Mouse (Mus musculus) forebrain, embryonic 14.5 days (tissue): ENCODE data around the gene 5730596B20Rik. TPM values are rescaled to one million over a fixed set of nuclear protein-coding genes. Genes with fewer than 3 reads are reported as not detected.

ENCODE experiments used
- ATAC-seq: fragments of 200-750 bp; cut with Nextera tagmentation; 2 replicates; pipeline ENCODE4 v1.8.0; 2017; ENCODE audit warnings: mild to moderate bottlenecking, moderate library complexity
- DNase-seq: peaks from one replicate; pipeline ENCODE4 v3.0.0-alpha.2; 2015; ENCODE audit warnings: low spot score
- H3K27ac ChIP-seq: fragments of 300-500 bp; sonication (generic); 2 replicates; pipeline ENCODE4 v1.5.1; 2014; ENCODE audit warnings: low read depth, mild to moderate bottlenecking, control low read depth, low read length, moderate library complexity
- H3K27me3 ChIP-seq: fragments of 300-500 bp; sonication (generic); replicated peaks from 2 replicates; pipeline ENCODE4 v1.6.1; 2014; ENCODE audit warnings: low read length, control low read depth, mixed read lengths; ENCODE audit not compliant: control insufficient read depth, insufficient read depth
- H3K36me3 ChIP-seq: fragments of 300-500 bp; sonication (generic); 2 replicates; pipeline ENCODE4 v1.6.1; 2014; ENCODE audit warnings: low read length, control low read depth; ENCODE audit not compliant: control insufficient read depth, insufficient read depth
- H3K4me1 ChIP-seq: fragments of 300-500 bp; sonication (generic); 2 replicates; pipeline ENCODE4 v1.6.1; 2014; ENCODE audit warnings: antibody characterized with exemption, low read length, control low read depth; ENCODE audit not compliant: control insufficient read depth, insufficient read depth
- H3K4me2 ChIP-seq: fragments of 300-500 bp; sonication (generic); 2 replicates; pipeline ENCODE4 v1.6.1; 2014; ENCODE audit warnings: mild to moderate bottlenecking, control low read depth, low read length
- H3K4me3 ChIP-seq: fragments of 300-500 bp; sonication (generic); 2 replicates; pipeline ENCODE4 v1.5.1; 2014; ENCODE audit warnings: low read depth, low read length, control low read depth
- H3K9ac ChIP-seq: fragments of 300-500 bp; sonication (generic); 2 replicates; pipeline ENCODE4 v1.6.1; 2014; ENCODE audit warnings: mild to moderate bottlenecking, low read length, control low read depth, moderate library complexity
- H3K9me3 ChIP-seq: fragments of 300-500 bp; sonication (generic); replicated peaks from 2 replicates; pipeline ENCODE4 v1.6.1; 2016; ENCODE audit warnings: low read length, control low read depth, mixed read lengths; ENCODE audit not compliant: control insufficient read depth
- WGBS: fragments of 180-500 bp; shearing (Covaris S2); extraction: QIAGEN DNeasy Blood & Tissue Kit; methylation state at CpG from one replicate; pipeline ENCODE4 v1.1.7; 2014; 5-methylcytosine and 5-hydroxymethylcytosine counted together
- polyA plus RNA-seq: library from polyadenylated mRNA; unstranded; fragments of >200 nt; fragmentation: Nextera tagmentation; extraction: Ambion mirVana; gene quantifications from 2 replicates; pipeline ENCODE4 v1.2.1, GENCODE M21; 2014

5730596B20Rik gene
- polyA plus RNA-seq, 1 experiment from 2014 or later, result not detected

- H3K27me3 ChIP-seq, result peaks cover 100% of the 10 kb centered on the region
- WGBS, result under 1% methylated on average over 46 of the region's 46 CpGs
- H3K4me1 ChIP-seq, result peaks cover 9% of the 10 kb centered on the region
- no peaks in the 10 kb centered on the region for H3K36me3 ChIP-seq
- no peaks in the 10 kb centered on the region for H3K9me3 ChIP-seq
- H3K9ac ChIP-seq, result peak within 1 kb of the TSS; percentile 41; the same call in 1 of the 2 replicates
- H3K27ac ChIP-seq, result no peak within 1 kb of the TSS
- H3K4me2 ChIP-seq, result peak within 1 kb of the TSS; percentile 68
- peak within 1 kb of the TSS; percentile 37 for H3K4me3 ChIP-seq
- DNase-seq, result peak; percentile 87
- ATAC-seq, result peak; percentile 64
Observed at GRCm38 (mm10) chr6:52221337-52221992, 44.2 kb downstream of the 5730596B20Rik start, which contains the start of gene Hoxa7. Gene Hoxa7 (minus strand): TSS chr6:52221854.

- Histone ChIP-seq H3K9me3 (no peaks in the 10 kb centered on the region), H3K27ac (no peak overlapping the region), H3K4me2 (peak overlapping the region; percentile 68), H3K27me3 (peaks cover 100% of the 10 kb centered on the region), H3K4me1 (peaks cover 6% of the 10 kb centered on the region), H3K4me3 (no peak overlapping the region), H3K9ac (no peak overlapping the region), H3K36me3 (no peaks in the 10 kb centered on the region)
- WGBS, result 4% methylated on average over 21 of the region's 21 CpGs
- DNase-seq, result no peak
- ATAC-seq, result 0 out of 2 replicates have a peak, but pooled peaks have one; percentile 15
Observed at GRCm38 (mm10) chr6:52221993-52222685, 44.8 kb downstream of the 5730596B20Rik start.

GRCm38 (mm10) chr6:52222729-52223128 is 45.4 kb downstream of the 5730596B20Rik start:
- H3K27me3 ChIP-seq, result peaks cover 100% of the 10 kb centered on the region
- H3K4me1 ChIP-seq, result peaks cover 2% of the 10 kb centered on the region; the same call in 1 of the 2 replicates
- ATAC-seq (no peak), DNase-seq (no peak)
- no peaks in the 10 kb centered on the region for H3K36me3 ChIP-seq
- H3K9me3 ChIP-seq, result no peaks in the 10 kb centered on the region
- H3K4me3 ChIP-seq, result no peak overlapping the region
- WGBS, result 9% methylated on average over 13 of the region's 13 CpGs
- H3K9ac ChIP-seq, result no peak overlapping the region
- no peak overlapping the region for H3K4me2 ChIP-seq
- H3K27ac ChIP-seq, result no peak overlapping the region

- no peak overlapping the region for H3K4me2 ChIP-seq
- H3K9ac ChIP-seq, result no peak overlapping the region
- H3K9me3 ChIP-seq, result no peaks in the 10 kb centered on the region
- ATAC-seq (no peak), DNase-seq (no peak)
- 1% methylated on average over 24 of the region's 24 CpGs for WGBS
- H3K36me3 ChIP-seq, result no peaks in the 10 kb centered on the region
- H3K4me3 ChIP-seq, result no peak overlapping the region
- H3K4me1 ChIP-seq, result peaks cover 2% of the 10 kb centered on the region; the same call in 1 of the 2 replicates
- H3K27ac ChIP-seq, result no peak overlapping the region
- peaks cover 99% of the 10 kb centered on the region for H3K27me3 ChIP-seq
Observed at GRCm38 (mm10) chr6:52223939-52224760, 46.9 kb downstream of the 5730596B20Rik start.

GRCm38 (mm10) chr6:52224895-52225611 is 47.8 kb downstream of the 5730596B20Rik start:
- no peak overlapping the region for H3K9ac ChIP-seq
- H3K27me3 ChIP-seq, result peaks cover 99% of the 10 kb centered on the region
- DNase-seq, result no peak
- H3K9me3 ChIP-seq, result no peaks in the 10 kb centered on the region
- ATAC-seq, result no peak
- peaks cover 2% of the 10 kb centered on the region; the same call in 1 of the 2 replicates for H3K4me1 ChIP-seq
- H3K36me3 ChIP-seq, result no peaks in the 10 kb centered on the region
- H3K4me3 ChIP-seq, result no peak overlapping the region
- H3K4me2 ChIP-seq, result no peak overlapping the region
- no peak overlapping the region for H3K27ac ChIP-seq
- 1% methylated on average over 36 of the region's 36 CpGs for WGBS

GRCm38 (mm10) chr6:52225612-52226568 is 48.6 kb downstream of the 5730596B20Rik start:
- Histone ChIP-seq H3K27me3 (peaks cover 97% of the 10 kb centered on the region), H3K27ac (no peak overlapping the region), H3K36me3 (no peaks in the 10 kb centered on the region), H3K4me2 (no peak overlapping the region), H3K4me1 (peaks cover 2% of the 10 kb centered on the region; the same call in 1 of the 2 replicates), H3K9ac (no peak overlapping the region), H3K9me3 (no peaks in the 10 kb centered on the region), H3K4me3 (no peak overlapping the region)
- DNase-seq (no peak), ATAC-seq (no peak)
- 3% methylated on average over 69 of the region's 69 CpGs for WGBS

- 3% methylated on average over 26 of the region's 26 CpGs for WGBS
Observed at GRCm38 (mm10) chr6:52226569-52227257, 49.4 kb downstream of the 5730596B20Rik start.

More at GRCm38 (mm10) chr6:52226569-52227257, 49.4 kb downstream of the 5730596B20Rik start:
- Histone ChIP-seq H3K27me3 (peaks cover 93% of the 10 kb centered on the region), H3K4me1 (no peaks in the 10 kb centered on the region), H3K36me3 (no peaks in the 10 kb centered on the region), H3K4me3 (no peak overlapping the region), H3K4me2 (no peak overlapping the region), H3K9ac (no peak overlapping the region), H3K27ac (no peak overlapping the region), H3K9me3 (no peaks in the 10 kb centered on the region)
- no peak for ATAC-seq
- DNase-seq, result no peak
